Mouse (Mus musculus): ENCODE results near the gene Fkbpl. TPM values are rescaled to one million over a fixed set of nuclear protein-coding genes. Genes with fewer than 3 reads are reported as not detected.

Gene Fkbpl
- polyA plus RNA-seq, 1 experiment from 2014 or later, result 16.1 TPM

GRCm38 (mm10) chr17:34659897-34660214, 15.3 kb downstream of the Fkbpl start:
- H3K4me3 ChIP-seq, result no peak overlapping the region
- H3K27ac ChIP-seq, result no peak overlapping the region
- H3K27me3 ChIP-seq, result peaks cover 45% of the 10 kb centered on the region
- no peak overlapping the region for H3K9ac ChIP-seq
- WGBS, result 69% methylated on average over 3 of the region's 3 CpGs
- no peaks in the 10 kb centered on the region for H3K4me1 ChIP-seq
- H3K4me2 ChIP-seq, result no peak overlapping the region
- ATAC-seq, result no peak
- H3K36me3 ChIP-seq (ENCODE audit: poor library complexity, severe bottlenecking), result peaks cover 7% of the 10 kb centered on the region
- no peaks in the 10 kb centered on the region for H3K9me3 ChIP-seq (replicated peaks)

- Histone ChIP-seq H3K36me3 (ENCODE audit: poor library complexity, severe bottlenecking) (peaks cover 2% of the 10 kb centered on the region), H3K4me2 (no peak overlapping the region), H3K4me1 (no peaks in the 10 kb centered on the region), H3K27ac (no peak overlapping the region), H3K4me3 (no peak overlapping the region), H3K27me3 (peaks cover 49% of the 10 kb centered on the region), H3K9ac (no peak overlapping the region), H3K9me3 (replicated peaks) (no peaks in the 10 kb centered on the region)
- 43% methylated on average over 10 of the region's 11 CpGs for WGBS
- ATAC-seq, result no peak
These were observed 15.8 kb downstream of the Fkbpl start for GRCm38 (mm10) chr17:34660259-34660820.

GRCm38 (mm10) chr17:34661121-34661591, 16.6 kb downstream of the Fkbpl start:
- ATAC-seq, result no peak
- no peaks in the 10 kb centered on the region for H3K36me3 ChIP-seq (ENCODE audit: poor library complexity, severe bottlenecking)
- no peak overlapping the region for H3K4me3 ChIP-seq
- peak overlapping the region; percentile 32; the same call in 1 of the 2 replicates for H3K4me2 ChIP-seq
- peaks cover 53% of the 10 kb centered on the region for H3K27me3 ChIP-seq
- 11% methylated on average over 19 of the region's 19 CpGs for WGBS
- no peak overlapping the region for H3K27ac ChIP-seq
- no peaks in the 10 kb centered on the region for H3K9me3 ChIP-seq (replicated peaks)
- H3K9ac ChIP-seq, result no peak overlapping the region
- no peaks in the 10 kb centered on the region for H3K4me1 ChIP-seq

DNA sequence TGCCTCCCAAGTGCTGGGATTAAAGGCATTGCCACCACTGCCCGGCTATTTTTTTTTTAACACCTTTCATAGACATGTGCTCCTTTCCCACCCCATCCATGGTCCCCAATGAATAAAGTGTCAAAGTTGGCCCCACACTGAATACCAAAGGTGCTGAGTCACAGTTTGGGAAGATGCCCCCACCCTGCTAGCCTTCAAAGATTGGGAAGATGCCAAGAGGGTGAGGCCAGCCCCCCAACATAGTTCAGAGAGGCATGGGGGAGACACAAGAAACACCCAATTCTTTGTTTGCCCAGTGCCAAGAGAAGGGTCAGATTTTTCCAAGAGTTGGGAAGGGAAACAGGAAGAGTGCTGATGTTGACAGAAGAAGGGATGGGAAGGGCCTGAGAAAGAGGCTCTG, 17.9 kb downstream of the Fkbpl start:
- Histone ChIP-seq H3K4me3 (no peak overlapping the region), H3K27me3 (peaks cover 53% of the 10 kb centered on the region)
- 83% methylated on average over 1 of the region's 1 CpGs for WGBS

DNA sequence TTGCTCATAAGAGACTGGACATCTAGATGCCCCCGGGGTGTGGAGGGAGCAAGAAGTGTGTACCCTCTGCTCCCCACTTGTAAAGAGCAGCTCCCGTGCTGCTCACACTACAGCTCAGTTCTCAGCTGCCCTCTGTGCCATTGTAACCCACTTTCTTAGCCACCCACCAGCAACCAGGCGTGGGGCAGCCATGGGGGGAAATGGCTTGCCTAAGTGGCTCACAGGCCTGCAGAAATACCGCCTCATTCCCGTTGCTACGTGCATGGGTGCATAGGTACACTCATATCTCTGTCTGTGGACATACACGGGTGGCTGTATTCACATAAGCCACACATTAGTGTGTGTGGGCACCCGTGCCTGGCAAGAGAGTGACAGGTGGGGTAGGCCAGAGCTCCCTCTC, 18.4 kb downstream of the Fkbpl start:
- no peak for ATAC-seq
- Histone ChIP-seq H3K4me2 (no peak overlapping the region), H3K27me3 (peaks cover 54% of the 10 kb centered on the region), H3K27ac (no peak overlapping the region), H3K9ac (no peak overlapping the region), H3K4me1 (no peaks in the 10 kb centered on the region), H3K4me3 (no peak overlapping the region), H3K9me3 (replicated peaks) (no peaks in the 10 kb centered on the region), H3K36me3 (ENCODE audit: poor library complexity, severe bottlenecking) (no peaks in the 10 kb centered on the region)
- 81% methylated on average over 8 of the region's 8 CpGs for WGBS

More for the DNA sequence above, 17.9 kb downstream of the Fkbpl start:
- Histone ChIP-seq H3K4me2 (no peak overlapping the region), H3K9me3 (replicated peaks) (no peaks in the 10 kb centered on the region), H3K4me1 (no peaks in the 10 kb centered on the region), H3K36me3 (ENCODE audit: poor library complexity, severe bottlenecking) (no peaks in the 10 kb centered on the region), H3K27ac (no peak overlapping the region), H3K9ac (no peak overlapping the region)
- ATAC-seq, result no peak

DNA sequence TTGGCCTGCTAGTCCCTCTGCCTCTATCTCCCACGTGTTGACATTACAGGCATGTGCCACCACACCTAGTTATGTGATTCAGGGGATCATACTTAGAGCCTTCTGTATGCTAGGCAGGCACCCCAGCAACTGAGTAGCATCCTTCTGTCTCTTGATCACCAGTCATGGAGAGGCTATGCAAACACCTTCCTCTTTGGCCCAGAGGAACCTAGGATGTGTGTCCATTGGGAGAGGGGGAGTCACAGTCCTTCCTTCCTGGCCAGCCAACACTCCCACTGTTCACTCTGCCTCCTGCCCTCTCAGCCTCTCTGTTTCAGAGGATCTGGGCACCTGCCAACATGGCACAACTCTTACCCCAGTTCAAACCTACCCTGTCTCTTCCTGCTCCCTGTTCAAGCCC, 19.0 kb downstream of the Fkbpl start:
- Histone ChIP-seq H3K4me3 (no peak overlapping the region), H3K9ac (no peak overlapping the region), H3K4me1 (no peaks in the 10 kb centered on the region), H3K9me3 (replicated peaks) (no peaks in the 10 kb centered on the region), H3K27me3 (peaks cover 56% of the 10 kb centered on the region), H3K27ac (no peak overlapping the region), H3K36me3 (ENCODE audit: poor library complexity, severe bottlenecking) (no peaks in the 10 kb centered on the region), H3K4me2 (no peak overlapping the region)
- ATAC-seq, result no peak
- WGBS, result 45% methylated on average over 1 of the region's 1 CpGs

DNA sequence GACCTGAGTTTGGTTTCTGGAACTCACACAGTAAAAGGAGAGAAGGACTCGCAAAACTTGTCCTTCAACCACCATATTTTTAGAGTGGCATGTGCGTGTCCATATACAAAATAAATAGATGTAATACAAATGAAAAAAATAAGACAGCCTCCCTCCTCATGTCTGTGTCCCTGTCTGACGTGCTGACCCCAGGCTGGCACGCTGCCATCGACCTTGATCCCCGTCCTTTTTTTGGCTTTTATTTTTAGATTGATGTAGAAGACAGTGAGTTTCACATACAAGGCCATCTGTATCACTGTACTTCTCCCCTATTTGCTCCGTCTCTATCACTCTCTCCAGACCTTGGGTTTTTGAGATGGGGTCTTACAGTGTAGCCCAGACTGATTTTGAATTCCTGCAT, 19.9 kb downstream of the Fkbpl start:
- no peak overlapping the region for H3K4me3 ChIP-seq
- H3K27me3 ChIP-seq, result peaks cover 54% of the 10 kb centered on the region
- ATAC-seq, result no peak
- no peak overlapping the region for H3K9ac ChIP-seq
- WGBS, result 84% methylated on average over 7 of the region's 7 CpGs
- no peak overlapping the region for H3K27ac ChIP-seq
- no peaks in the 10 kb centered on the region for H3K4me1 ChIP-seq
- no peaks in the 10 kb centered on the region for H3K36me3 ChIP-seq (ENCODE audit: poor library complexity, severe bottlenecking)
- no peak overlapping the region for H3K4me2 ChIP-seq
- no peaks in the 10 kb centered on the region for H3K9me3 ChIP-seq (replicated peaks)

- ATAC-seq, result no peak
- Histone ChIP-seq H3K4me1 (peaks cover 15% of the 10 kb centered on the region), H3K9me3 (replicated peaks) (no peaks in the 10 kb centered on the region), H3K27me3 (peaks cover 68% of the 10 kb centered on the region), H3K9ac (peak within 1 kb of the TSS; percentile 50), H3K4me3 (peak within 1 kb of the TSS; percentile 35), H3K36me3 (ENCODE audit: poor library complexity, severe bottlenecking) (no peaks in the 10 kb centered on the region), H3K4me2 (peak within 1 kb of the TSS; percentile 63), H3K27ac (no peak within 1 kb of the TSS)
- WGBS, result 60% methylated on average over 7 of the region's 7 CpGs
These were observed 25.7 kb downstream of the Fkbpl start, which contains the start of gene Tnxb for GRCm38 (mm10) chr17:34670235-34670634. TSS of gene Tnxb (plus strand) at chr17:34670535.

DNA sequence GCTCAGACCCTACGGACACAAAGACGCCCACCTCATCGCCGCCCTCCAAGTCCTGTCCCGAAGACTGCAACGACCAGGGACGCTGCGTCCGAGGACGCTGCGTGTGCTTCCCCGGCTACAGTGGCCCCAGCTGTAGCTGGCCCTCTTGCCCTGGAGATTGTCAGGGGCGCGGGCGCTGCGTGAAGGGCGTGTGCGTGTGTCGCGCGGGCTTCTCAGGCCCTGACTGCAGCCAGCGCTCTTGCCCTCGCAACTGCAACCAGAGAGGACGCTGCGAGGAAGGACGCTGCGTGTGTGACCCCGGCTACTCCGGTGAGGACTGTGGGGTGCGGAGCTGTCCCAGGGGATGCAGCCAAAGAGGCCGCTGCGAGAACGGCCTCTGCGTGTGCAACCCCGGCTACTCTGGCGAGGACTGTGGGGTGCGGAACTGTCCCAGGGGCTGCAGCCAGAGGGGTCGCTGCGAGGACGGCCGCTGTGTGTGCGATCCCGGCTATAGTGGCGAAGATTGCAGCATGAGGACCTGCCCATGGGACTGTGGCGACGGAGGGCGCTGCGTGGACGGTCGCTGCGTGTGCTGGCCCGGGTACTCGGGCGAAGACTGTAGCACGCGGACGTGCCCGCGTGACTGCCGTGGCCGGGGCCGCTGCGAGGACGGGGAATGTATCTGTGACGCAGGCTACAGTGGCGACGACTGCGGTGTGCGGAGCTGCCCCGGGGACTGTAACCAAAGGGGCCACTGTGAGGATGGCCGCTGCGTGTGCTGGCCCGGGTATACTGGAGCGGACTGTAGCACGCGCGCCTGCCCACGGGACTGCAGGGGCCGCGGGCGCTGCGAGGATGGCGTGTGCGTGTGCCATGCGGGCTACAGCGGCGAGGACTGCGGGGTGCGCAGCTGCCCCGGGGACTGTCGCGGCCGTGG, 26.8 kb downstream of the Fkbpl start:
- H3K4me1 ChIP-seq, result peaks cover 15% of the 10 kb centered on the region
- peak overlapping the region; percentile 63 for H3K4me2 ChIP-seq
- peak; percentile 21; the same call in 1 of the 2 replicates for ATAC-seq
- H3K4me3 ChIP-seq, result peak overlapping the region; percentile 35
- no peaks in the 10 kb centered on the region for H3K36me3 ChIP-seq (ENCODE audit: poor library complexity, severe bottlenecking)
- 8% methylated on average over 90 of the region's 93 CpGs for WGBS
- H3K27me3 ChIP-seq, result peaks cover 71% of the 10 kb centered on the region
- no peaks in the 10 kb centered on the region for H3K9me3 ChIP-seq (replicated peaks)
- H3K27ac ChIP-seq, result no peak overlapping the region
- H3K9ac ChIP-seq, result peak overlapping the region; percentile 50

- Histone ChIP-seq H3K9ac (peak overlapping the region; percentile 50), H3K9me3 (replicated peaks) (no peaks in the 10 kb centered on the region), H3K4me2 (peak overlapping the region; percentile 63), H3K4me1 (peaks cover 15% of the 10 kb centered on the region), H3K36me3 (ENCODE audit: poor library complexity, severe bottlenecking) (no peaks in the 10 kb centered on the region), H3K27ac (no peak overlapping the region), H3K4me3 (peak overlapping the region; percentile 35), H3K27me3 (peaks cover 71% of the 10 kb centered on the region)
- WGBS, result 29% methylated on average over 49 of the region's 49 CpGs
- ATAC-seq, result no peak
These were observed 27.8 kb downstream of the Fkbpl start for GRCm38 (mm10) chr17:34672246-34672792.

- H3K27ac ChIP-seq, result no peak overlapping the region
- H3K4me2 ChIP-seq, result no peak overlapping the region
- ATAC-seq, result no peak
- H3K9me3 ChIP-seq (replicated peaks), result no peaks in the 10 kb centered on the region
- 86% methylated on average over 7 of the region's 7 CpGs for WGBS
- H3K9ac ChIP-seq, result no peak overlapping the region
- H3K4me3 ChIP-seq, result no peak overlapping the region
- H3K36me3 ChIP-seq (ENCODE audit: poor library complexity, severe bottlenecking), result no peaks in the 10 kb centered on the region
- H3K4me1 ChIP-seq, result peaks cover 15% of the 10 kb centered on the region
- H3K27me3 ChIP-seq, result peaks cover 68% of the 10 kb centered on the region
These were observed 28.6 kb downstream of the Fkbpl start for GRCm38 (mm10) chr17:34673139-34673538.

GRCm38 (mm10) chr17:34674524-34675204, 30.1 kb downstream of the Fkbpl start:
- no peaks in the 10 kb centered on the region for H3K36me3 ChIP-seq (ENCODE audit: poor library complexity, severe bottlenecking)
- WGBS, result 76% methylated on average over 11 of the region's 11 CpGs
- H3K27ac ChIP-seq, result no peak overlapping the region
- H3K9ac ChIP-seq, result no peak overlapping the region
- no peak overlapping the region for H3K4me3 ChIP-seq
- no peaks in the 10 kb centered on the region for H3K9me3 ChIP-seq (replicated peaks)
- ATAC-seq, result no peak
- peaks cover 66% of the 10 kb centered on the region for H3K27me3 ChIP-seq
- no peak overlapping the region for H3K4me2 ChIP-seq
- peaks cover 15% of the 10 kb centered on the region for H3K4me1 ChIP-seq
